ENCODE assay signal across 31 mouse cellular contexts in genomic region chr10:120344558-120345318, GRCm38 (mm10).
DNase-seq lines count a peak whose midpoint lies in the region; ATAC-seq and TF ChIP-seq lines count a peak whose summit lies in the region.
"Had no signal": no experiment of that assay in that cellular context is flagged by ENCODE, and none has a peak within 500 bp of the region (broad histone marks: within the 10 kb centered on the region; RNA-seq: fewer than 3 reads in every experiment).

No protein-coding gene starts in this region.

- no peaks in the 10 kb centered on the region for H3K4me1 ChIP-seq in hindbrain, embryonic 11.5 days (replicated peaks; ENCODE audit: control insufficient read depth, insufficient read depth, low read length)
- no peaks in the 10 kb centered on the region for H3K4me1 ChIP-seq in hindbrain, postnatal 0 days (ENCODE audit: insufficient read depth, low read length)
- H3K4me1 ChIP-seq in embryonic facial prominence, embryonic 14.5 days (ENCODE audit: control insufficient read depth, insufficient read depth, low read length) = no peaks in the 10 kb centered on the region
- peaks cover 18% of the 10 kb centered on the region for H3K4me1 ChIP-seq in forebrain, embryonic 12.5 days
- H3K4me1 ChIP-seq in forebrain, postnatal 0 days (ENCODE audit: insufficient read depth) = no peaks in the 10 kb centered on the region
- H3K4me1 ChIP-seq: embryonic facial prominence, embryonic 13.5 days; hindbrain, embryonic 15.5 days; kidney, embryonic 15.5 days; limb, embryonic 13.5 days; neural tube, embryonic 12.5 days; stomach, embryonic 15.5 days had no signal

- ATAC-seq in hindbrain, embryonic 11.5 days (ENCODE audit: low FRiP score) = peak; percentile 47; the same call in 1 of the 2 replicates
- ATAC-seq in hindbrain, postnatal 0 days = no peak
- peak; percentile 47; the same call in 1 of the 2 replicates for ATAC-seq in embryonic facial prominence, embryonic 14.5 days (ENCODE audit: low read depth)
- peak; percentile 78 for ATAC-seq in forebrain, embryonic 12.5 days (ENCODE audit: low FRiP score)
- 0 out of 2 replicates have a peak, but pooled peaks have one; percentile 8 for ATAC-seq in forebrain, postnatal 0 days
- ATAC-seq: activated CD4-positive, CD25-positive, alpha-beta regulatory T cell, adult 4 months; liver, postnatal 0 days had no signal

- 59% methylated on average over 16 of the region's 16 CpGs for WGBS in hindbrain, embryonic 11.5 days
- 46% methylated on average over 16 of the region's 16 CpGs for WGBS in hindbrain, postnatal 0 days
- WGBS in embryonic facial prominence, embryonic 14.5 days = 80% methylated on average over 16 of the region's 16 CpGs
- 15% methylated on average over 16 of the region's 16 CpGs for WGBS in forebrain, embryonic 12.5 days
- whole genome bisulfite sequencing in forebrain, postnatal 0 days = 12% methylated on average over 16 of the region's 16 CpGs

- H3K36me3 ChIP-seq in hindbrain, embryonic 11.5 days (ENCODE audit: control insufficient read depth, insufficient read depth, low read length) = no peaks in the 10 kb centered on the region
- no peaks in the 10 kb centered on the region for H3K36me3 ChIP-seq in hindbrain, postnatal 0 days (ENCODE audit: insufficient read depth, low read length)
- no peaks in the 10 kb centered on the region for H3K36me3 ChIP-seq in embryonic facial prominence, embryonic 14.5 days (ENCODE audit: control insufficient read depth, insufficient read depth, low read length)
- H3K36me3 ChIP-seq in forebrain, embryonic 12.5 days (replicated peaks) = no peaks in the 10 kb centered on the region
- no peaks in the 10 kb centered on the region for H3K36me3 ChIP-seq in forebrain, postnatal 0 days (ENCODE audit: insufficient read depth)
- H3K36me3 ChIP-seq: embryonic facial prominence, embryonic 13.5 days; hindbrain, embryonic 15.5 days; kidney, embryonic 15.5 days; limb, embryonic 13.5 days; neural tube, embryonic 12.5 days; stomach, embryonic 15.5 days had no signal

- peak; percentile 20 for DNase-seq in hindbrain, embryonic 11.5 days (ENCODE audit: low spot score)
- DNase-seq in hindbrain, postnatal 0 days (ENCODE audit: low spot score) = no peak
- no peak for DNase-seq in embryonic facial prominence, embryonic 14.5 days (ENCODE audit: low spot score)
- no peak for DNase-seq in forebrain, postnatal 0 days
- DNase-seq in gastrocnemius, postnatal 36 days = no peak
- DNase-seq in ovary, postnatal 36 days (ENCODE audit: low spot score) = no peak
- DNase-seq in adipocyte (ENCODE audit: low spot score) = no peak
- DNase-seq: adrenal gland, postnatal 10 days; B cell, adult 2 months; cerebellum, adult 11 months; cerebellum, adult 9-11 months; gastrocnemius, postnatal 25 days; heart, adult 18-20 months; heart, postnatal 36 days; kidney, adult 18-20 months; kidney, postnatal 25 days; liver, postnatal 0 days; lung, postnatal 36 days; midbrain, embryonic 14.5 days; right cerebral cortex, postnatal 25 days had no signal

- intact Hi-C loops in gastrocnemius, postnatal 36 days (cut with DNase I) = no loop called here

- no peak overlapping the region for H3K4me2 ChIP-seq in hindbrain, embryonic 11.5 days (replicated peaks; ENCODE audit: low read depth, low read length)
- no peak overlapping the region for H3K4me2 ChIP-seq in hindbrain, postnatal 0 days (ENCODE audit: low read depth, low read length)
- no peak overlapping the region for H3K4me2 ChIP-seq in embryonic facial prominence, embryonic 14.5 days (ENCODE audit: low read depth, low read length)
- peak overlapping the region; percentile 19; the same call in 1 of the 2 replicates for H3K4me2 ChIP-seq in forebrain, embryonic 12.5 days
- no peak overlapping the region for H3K4me2 ChIP-seq in forebrain, postnatal 0 days (ENCODE audit: low read depth)
- H3K4me2 ChIP-seq: embryonic facial prominence, embryonic 13.5 days; heart, embryonic 11.5 days; hindbrain, embryonic 15.5 days; kidney, embryonic 15.5 days; limb, embryonic 13.5 days; liver, embryonic 11.5 days; neural tube, embryonic 12.5 days; stomach, embryonic 15.5 days had no signal

- H3K9me3 ChIP-seq in hindbrain, embryonic 11.5 days (ENCODE audit: control insufficient read depth, low read length) = no peaks in the 10 kb centered on the region
- H3K9me3 ChIP-seq in hindbrain, postnatal 0 days (ENCODE audit: low read length) = no peaks in the 10 kb centered on the region
- no peaks in the 10 kb centered on the region for H3K9me3 ChIP-seq in embryonic facial prominence, embryonic 14.5 days (ENCODE audit: control insufficient read depth, low read length)
- no peaks in the 10 kb centered on the region for H3K9me3 ChIP-seq in forebrain, embryonic 12.5 days
- no peaks in the 10 kb centered on the region for H3K9me3 ChIP-seq in forebrain, postnatal 0 days (ENCODE audit: low read length)
- H3K9me3 ChIP-seq: embryonic facial prominence, embryonic 13.5 days; hindbrain, embryonic 15.5 days; kidney, embryonic 15.5 days; limb, embryonic 13.5 days; neural tube, embryonic 12.5 days; stomach, embryonic 15.5 days had no signal

- H3K27ac ChIP-seq in hindbrain, embryonic 11.5 days (ENCODE audit: low read depth, low read length) = no peak overlapping the region
- H3K27ac ChIP-seq in hindbrain, postnatal 0 days = no peak overlapping the region
- no peak overlapping the region for H3K27ac ChIP-seq in embryonic facial prominence, embryonic 14.5 days (replicated peaks; ENCODE audit: low read depth, low read length)
- H3K27ac ChIP-seq in forebrain, embryonic 12.5 days = peak overlapping the region; percentile 70
- no peak overlapping the region for H3K27ac ChIP-seq in forebrain, postnatal 0 days (ENCODE audit: low read depth, low read length)
- H3K27ac ChIP-seq: embryonic facial prominence, embryonic 13.5 days; hindbrain, embryonic 15.5 days; kidney, embryonic 15.5 days; left cerebral cortex, adult 2 months; limb, embryonic 13.5 days; neural tube, embryonic 12.5 days; stomach, embryonic 15.5 days had no signal

- H3K9ac ChIP-seq in hindbrain, embryonic 11.5 days (ENCODE audit: low read depth, low read length) = no peak overlapping the region
- no peak overlapping the region for H3K9ac ChIP-seq in hindbrain, postnatal 0 days (replicated peaks; ENCODE audit: low read length)
- no peak overlapping the region for H3K9ac ChIP-seq in embryonic facial prominence, embryonic 14.5 days (ENCODE audit: low read depth, low read length)
- H3K9ac ChIP-seq in forebrain, embryonic 12.5 days = 0 out of 2 replicates have a peak overlapping the region, but pooled peaks have one; percentile 5
- H3K9ac ChIP-seq in forebrain, postnatal 0 days = no peak overlapping the region
- H3K9ac ChIP-seq: embryonic facial prominence, embryonic 13.5 days; hindbrain, embryonic 15.5 days; kidney, embryonic 15.5 days; limb, embryonic 13.5 days; liver, postnatal 0 days; neural tube, embryonic 12.5 days; stomach, embryonic 15.5 days had no signal

- H3K4me3 ChIP-seq in hindbrain, embryonic 11.5 days (ENCODE audit: low read depth, low read length) = no peak overlapping the region
- no peak overlapping the region for H3K4me3 ChIP-seq in hindbrain, postnatal 0 days (ENCODE audit: low read length)
- no peak overlapping the region for H3K4me3 ChIP-seq in embryonic facial prominence, embryonic 14.5 days (ENCODE audit: low read depth, low read length)
- no peak overlapping the region for H3K4me3 ChIP-seq in forebrain, embryonic 12.5 days (replicated peaks)
- no peak overlapping the region for H3K4me3 ChIP-seq in forebrain, postnatal 0 days (ENCODE audit: low read depth, low read length)
- H3K4me3 ChIP-seq: embryonic facial prominence, embryonic 13.5 days; hindbrain, embryonic 15.5 days; kidney, embryonic 15.5 days; left cerebral cortex, adult 2 months; limb, embryonic 13.5 days; neural tube, embryonic 12.5 days; stomach, embryonic 15.5 days had no signal

- no peaks in the 10 kb centered on the region for H3K27me3 ChIP-seq in hindbrain, embryonic 11.5 days (ENCODE audit: control insufficient read depth, insufficient read depth, low read length)
- H3K27me3 ChIP-seq in hindbrain, postnatal 0 days (ENCODE audit: insufficient read depth, low read length) = no peaks in the 10 kb centered on the region
- no peaks in the 10 kb centered on the region for H3K27me3 ChIP-seq in embryonic facial prominence, embryonic 14.5 days (replicated peaks; ENCODE audit: control insufficient read depth, insufficient read depth, low read length)
- peaks cover 33% of the 10 kb centered on the region for H3K27me3 ChIP-seq in forebrain, embryonic 12.5 days
- H3K27me3 ChIP-seq in forebrain, postnatal 0 days (ENCODE audit: insufficient read depth, low read length) = no peaks in the 10 kb centered on the region; the same call in 1 of the 2 replicates
- H3K27me3 ChIP-seq: embryonic facial prominence, embryonic 13.5 days; hindbrain, embryonic 15.5 days; kidney, embryonic 15.5 days; limb, embryonic 13.5 days; neural tube, embryonic 12.5 days; stomach, embryonic 15.5 days had no signal

- no peak for TF ChIP-seq CTCF in hindbrain, postnatal 0 days (IDR thresholded peaks at IDR 0.05; ENCODE audit: low read depth)
- TF ChIP-seq CTCF in forebrain, postnatal 0 days (IDR thresholded peaks at IDR 0.05; ENCODE audit: low read depth) = no peak
